Mouse (Mus musculus) limb, embryonic 11.5 days (tissue): ENCODE results near the gene Rpp38. TPM values are rescaled to one million over a fixed set of nuclear protein-coding genes. Genes with fewer than 3 reads are reported as not detected.

Experiments used
- ATAC-seq: fragments of 200-750 bp; cut with Nextera tagmentation; 2 replicates; pipeline ENCODE4 v1.8.0; 2017; ENCODE audit warnings: low read depth; ENCODE audit not compliant: insufficient number of reproducible peaks, low FRiP score, low TSS enrichment
- DNase-seq: peaks from one replicate; pipeline ENCODE4 v3.0.0-alpha.2; 2015; ENCODE audit warnings: low spot score
- H3K27ac ChIP-seq: fragments of 300-500 bp; sonication (generic); replicated peaks from 2 replicates; pipeline ENCODE4 v1.5.1; 2014; ENCODE audit warnings: low read depth, mild to moderate bottlenecking, low read length
- H3K27me3 ChIP-seq: fragments of 300-500 bp; sonication (generic); 2 replicates; pipeline ENCODE4 v1.6.1; 2014; ENCODE audit warnings: mild to moderate bottlenecking, low read length, mixed read lengths; ENCODE audit not compliant: control insufficient read depth, insufficient read depth
- H3K36me3 ChIP-seq: fragments of 300-500 bp; sonication (generic); 2 replicates; pipeline ENCODE4 v1.6.1; 2014; ENCODE audit warnings: mild to moderate bottlenecking, low read length, moderate library complexity, mixed read lengths; ENCODE audit not compliant: control insufficient read depth, insufficient read depth
- H3K4me1 ChIP-seq: fragments of 300-500 bp; sonication (generic); 2 replicates; pipeline ENCODE4 v1.6.1; 2014; ENCODE audit warnings: low read length, mixed read lengths; ENCODE audit not compliant: control insufficient read depth, insufficient read depth
- H3K4me2 ChIP-seq: fragments of 300-500 bp; sonication (generic); 2 replicates; pipeline ENCODE4 v1.6.1; 2014; ENCODE audit warnings: low read depth, mild to moderate bottlenecking, moderate library complexity; ENCODE audit not compliant: severe bottlenecking
- H3K4me3 ChIP-seq: fragments of 300-500 bp; sonication (generic); 2 replicates; pipeline ENCODE4 v1.5.1; 2014; ENCODE audit warnings: low read depth, low read length
- H3K9ac ChIP-seq: fragments of 300-500 bp; sonication (generic); 2 replicates; pipeline ENCODE4 v1.6.1; 2014; ENCODE audit warnings: mild to moderate bottlenecking, low read length
- H3K9me3 ChIP-seq: fragments of 300-500 bp; sonication (generic); 2 replicates; pipeline ENCODE4 v1.6.1; 2016; ENCODE audit warnings: low read length; ENCODE audit not compliant: control insufficient read depth
- WGBS: fragments of 180-500 bp; shearing (Covaris S2); extraction: QIAGEN DNeasy Blood & Tissue Kit; methylation state at CpG from one replicate; pipeline ENCODE4 v1.1.7; 2014; 5-methylcytosine and 5-hydroxymethylcytosine counted together
- polyA plus RNA-seq: library from polyadenylated mRNA; unstranded; fragments of >200 nt; fragmentation: Nextera tagmentation; extraction: Ambion mirVana; gene quantifications from 2 replicates; pipeline ENCODE4 v1.2.1, GENCODE M21; 2014

Gene Rpp38
- polyA plus RNA-seq, 1 experiment from 2014 or later = 18.7 TPM

GRCm38 (mm10) chr2:3335611-3336301, 3.3 kb upstream of the Rpp38 start, which contains the start of gene Acbd7:
Acbd7 (plus strand) TSS chr2:3336168.
- no peaks in the 10 kb centered on the region for H3K9me3 ChIP-seq
- H3K27me3 ChIP-seq = peaks cover 5% of the 10 kb centered on the region
- H3K4me1 ChIP-seq = no peaks in the 10 kb centered on the region
- no peak within 1 kb of the TSS for H3K27ac ChIP-seq
- peak within 1 kb of the TSS; percentile 37 for H3K4me2 ChIP-seq
- no peaks in the 10 kb centered on the region for H3K36me3 ChIP-seq
- H3K9ac ChIP-seq = peak within 1 kb of the TSS; percentile 7; the same call in 1 of the 2 replicates
- peak; percentile 42 for DNase-seq
- no peak within 1 kb of the TSS for H3K4me3 ChIP-seq
- ATAC-seq = no peak
- WGBS = 7% methylated on average over 20 of the region's 20 CpGs

GRCm38 (mm10) chr2:3333761-3334160, 1.3 kb upstream of the Rpp38 start:
- Histone ChIP-seq H3K4me3 (no peak overlapping the region), H3K9me3 (no peaks in the 10 kb centered on the region), H3K27me3 (peaks cover 5% of the 10 kb centered on the region), H3K27ac (no peak overlapping the region), H3K36me3 (peaks cover 4% of the 10 kb centered on the region; the same call in 1 of the 2 replicates), H3K4me2 (no peak overlapping the region), H3K4me1 (no peaks in the 10 kb centered on the region), H3K9ac (no peak overlapping the region)
- DNase-seq (no peak), ATAC-seq (no peak)
- 93% methylated on average over 12 of the region's 12 CpGs for WGBS

GRCm38 (mm10) chr2:3332056-3332455, 387 bp downstream of the Rpp38 start:
- Histone ChIP-seq H3K4me3 (peak overlapping the region; percentile 59), H3K27ac (no peak overlapping the region), H3K27me3 (peaks cover 5% of the 10 kb centered on the region), H3K4me1 (no peaks in the 10 kb centered on the region), H3K9me3 (no peaks in the 10 kb centered on the region), H3K36me3 (peaks cover 7% of the 10 kb centered on the region; the same call in 1 of the 2 replicates), H3K4me2 (peak overlapping the region; percentile 61), H3K9ac (peak overlapping the region; percentile 55)
- DNase-seq (no peak), ATAC-seq (no peak)
- 1% methylated on average over 18 of the region's 21 CpGs for WGBS

- peak overlapping the region; percentile 59; the same call in 1 of the 2 replicates for H3K4me3 ChIP-seq
- WGBS = 71% methylated on average over 5 of the region's 5 CpGs
- no peaks in the 10 kb centered on the region for H3K4me1 ChIP-seq
- H3K27ac ChIP-seq = no peak overlapping the region
- peaks cover 7% of the 10 kb centered on the region; the same call in 1 of the 2 replicates for H3K36me3 ChIP-seq
- ATAC-seq (no peak), DNase-seq (no peak)
- H3K27me3 ChIP-seq = peaks cover 4% of the 10 kb centered on the region
- peak overlapping the region; percentile 61 for H3K4me2 ChIP-seq
- no peaks in the 10 kb centered on the region for H3K9me3 ChIP-seq
- no peak overlapping the region for H3K9ac ChIP-seq
Measured at GRCm38 (mm10) chr2:3331071-3331703, 1.3 kb downstream of the Rpp38 start.

- H3K4me1 ChIP-seq = no peaks in the 10 kb centered on the region
- no peak overlapping the region for H3K9ac ChIP-seq
- no peaks in the 10 kb centered on the region for H3K9me3 ChIP-seq
- ATAC-seq (no peak), DNase-seq (peak; percentile 42)
- H3K36me3 ChIP-seq = peaks cover 10% of the 10 kb centered on the region; the same call in 1 of the 2 replicates
- H3K27ac ChIP-seq = no peak overlapping the region
- no peak overlapping the region for H3K4me3 ChIP-seq
- H3K27me3 ChIP-seq = no peaks in the 10 kb centered on the region
- WGBS = 24% methylated on average over 1 of the region's 1 CpGs
- H3K4me2 ChIP-seq = no peak overlapping the region
Measured at GRCm38 (mm10) chr2:3327351-3327750, 5.1 kb downstream of the Rpp38 start.

- no peak for DNase-seq
- Histone ChIP-seq H3K4me3 (no peak overlapping the region), H3K4me1 (no peaks in the 10 kb centered on the region), H3K27ac (no peak overlapping the region), H3K27me3 (no peaks in the 10 kb centered on the region), H3K9me3 (no peaks in the 10 kb centered on the region), H3K4me2 (no peak overlapping the region), H3K9ac (no peak overlapping the region), H3K36me3 (peaks cover 10% of the 10 kb centered on the region; the same call in 1 of the 2 replicates)
- 97% methylated on average over 1 of the region's 1 CpGs for WGBS
- no peak for ATAC-seq
Measured at GRCm38 (mm10) chr2:3326547-3326946, 5.9 kb downstream of the Rpp38 start.

- Histone ChIP-seq H3K4me2 (no peak overlapping the region), H3K9me3 (no peaks in the 10 kb centered on the region), H3K27ac (no peak overlapping the region), H3K9ac (no peak overlapping the region), H3K4me1 (no peaks in the 10 kb centered on the region), H3K4me3 (no peak overlapping the region), H3K36me3 (peaks cover 10% of the 10 kb centered on the region; the same call in 1 of the 2 replicates), H3K27me3 (no peaks in the 10 kb centered on the region)
- 96% methylated on average over 7 of the region's 7 CpGs for WGBS
- ATAC-seq (no peak), DNase-seq (no peak)
Measured at GRCm38 (mm10) chr2:3324381-3325130, 7.9 kb downstream of the Rpp38 start.

GRCm38 (mm10) chr2:3323132-3323531, 9.3 kb downstream of the Rpp38 start:
- Histone ChIP-seq H3K9me3 (no peaks in the 10 kb centered on the region), H3K27ac (no peak overlapping the region), H3K4me1 (no peaks in the 10 kb centered on the region), H3K36me3 (peaks cover 3% of the 10 kb centered on the region; the same call in 1 of the 2 replicates), H3K27me3 (no peaks in the 10 kb centered on the region), H3K4me3 (no peak overlapping the region), H3K4me2 (no peak overlapping the region), H3K9ac (no peak overlapping the region)
- 90% methylated on average over 2 of the region's 2 CpGs for WGBS
- ATAC-seq = no peak
- DNase-seq = no peak
